Mouse (Mus musculus) liver, adult 2 months (tissue): ENCODE measurements around the gene Scamp4.

Experiments
- CTCF ChIP-seq: fragments of 200-500 bp; IDR thresholded peaks from 2 replicates; pipeline ENCODE4 v1.5.1; 2011; ENCODE audit warnings: low read depth, low read length, control low read depth
- POLR2A ChIP-seq: fragments of 200-500 bp; IDR thresholded peaks from 2 replicates; pipeline ENCODE4 v1.6.1; 2011; ENCODE audit warnings: low read length, control low read depth; ENCODE audit not compliant: insufficient read depth; ENCODE audit errors: extremely low read depth

GRCm38 (mm10) chr10:80627685-80628084 is 25.0 kb downstream of the Scamp4 start:
- TF ChIP-seq CTCF = no peak
- TF ChIP-seq POLR2A = no peak
